Mouse (Mus musculus): Measurements from ENCODE around the gene Dlx1. TPM values are rescaled to one million over a fixed set of nuclear protein-coding genes. Genes with fewer than 3 reads are reported as not detected.

The Dlx1 gene
- total and polyA plus RNA-seq, 3 experiments = 0.11 to 0.27 (median 0.21) TPM

DNA sequence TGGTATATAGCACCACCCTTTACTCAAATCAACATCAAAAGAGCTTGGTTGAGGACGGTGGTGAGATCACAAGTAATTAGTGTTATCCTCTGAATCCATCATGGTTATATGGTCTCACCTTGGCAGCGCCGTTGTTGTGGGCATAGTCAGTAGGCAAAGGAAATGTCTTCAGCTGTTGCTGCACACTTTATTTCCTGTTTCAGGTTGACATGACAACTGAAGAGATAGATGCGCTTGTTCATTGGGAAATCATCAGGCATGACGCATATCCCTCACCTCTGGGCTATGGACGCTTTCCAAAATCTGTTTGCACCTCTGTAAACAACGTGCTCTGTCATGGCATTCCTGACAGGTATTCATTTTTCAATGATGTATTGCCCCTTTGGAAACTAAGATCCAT, 16.7 kb upstream of the Dlx1 start:
- Histone ChIP-seq H3K9ac (ENCODE audit: insufficient read depth, low read depth) (no peak overlapping the region), H3K9me3 (replicated peaks; ENCODE audit: low read length) (no peaks in the 10 kb centered on the region), H3K4me1 (ENCODE audit: control insufficient read depth in 1 of 2, insufficient read depth in 2 of 2) (no peaks in the 10 kb centered on the region), H3K79me2 (replicated peaks; ENCODE audit: control insufficient read depth, extremely low read depth, insufficient read depth, poor library complexity, severe bottlenecking) (no peaks in the 10 kb centered on the region), H3K4me3 (replicated peaks in 1 of 3; ENCODE audit: low read depth in 2 of 3, low read length in 2 of 3, poor library complexity in 1 of 3) (no peak overlapping the region), H3K27me3 (replicated peaks) (no peaks in the 10 kb centered on the region), H3K36me3 (replicated peaks in 1 of 2; ENCODE audit: control insufficient read depth in 1 of 2, insufficient read depth in 1 of 2, low read length in 1 of 2) (peaks cover 14 to 37% of the 10 kb centered on the region in 2 experiments), H3K4me2 (ENCODE audit: insufficient read depth, low read depth, poor library complexity, severe bottlenecking) (no peak overlapping the region), H3K27ac (ENCODE audit: insufficient read depth, low read depth) (no peak overlapping the region)
- in situ Hi-C loops (cut with MboI; ENCODE audit: low pct_ligation_motif_present, low pct_unique_long_range_greater_than_20kb, low sequenced_read_pairs) (no loop called here), dilution Hi-C loops (cut with MboI; ENCODE audit: extremely low pct_ligation_motif_present, extremely low pct_unique_long_range_greater_than_20kb, low sequenced_read_pairs) (no loop called here)
- no peak for DNase-seq (ENCODE audit: extremely low read depth)
- TF ChIP-seq MXI1 (IDR thresholded peaks at IDR 0.05; ENCODE audit: low read depth, low read length) (no peak), MYC (IDR thresholded peaks at IDR 0.05; ENCODE audit: low read depth, low read length) (no peak), ZNF384 (IDR thresholded peaks at IDR 0.05; ENCODE audit: low read depth, low read length) (no peak), NELFE (IDR thresholded peaks at IDR 0.05; ENCODE audit: low read depth, low read length) (no peak), MAZ (IDR thresholded peaks at IDR 0.05; ENCODE audit: low read depth, low read length) (no peak), EP300 (IDR thresholded peaks at IDR 0.05; ENCODE audit: low read length) (no peak)

DNA sequence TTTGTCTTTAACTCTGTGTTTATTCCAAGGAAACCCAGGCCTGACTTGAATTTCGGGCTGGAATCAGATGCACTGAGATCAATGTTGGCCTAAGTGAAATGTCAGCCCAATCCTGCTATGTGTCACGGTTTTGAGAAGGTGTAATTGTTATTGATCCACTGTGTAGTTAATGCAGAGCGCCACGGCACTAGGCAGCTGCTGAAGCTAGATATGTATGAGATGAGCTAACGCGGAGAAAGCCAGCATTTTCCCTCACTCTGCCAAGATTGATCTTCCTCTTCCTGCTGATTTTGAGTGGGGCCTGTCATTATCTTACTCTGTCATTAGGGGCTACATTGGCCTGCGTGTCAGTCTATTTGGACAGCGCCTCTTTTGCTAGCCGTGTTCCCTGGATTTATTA, 15.6 kb upstream of the Dlx1 start:
- no peak overlapping the region for H3K27ac ChIP-seq (ENCODE audit: insufficient read depth, low read depth)
- H3K79me2 ChIP-seq (replicated peaks; ENCODE audit: control insufficient read depth, extremely low read depth, insufficient read depth, poor library complexity, severe bottlenecking) = no peaks in the 10 kb centered on the region
- no peak overlapping the region for H3K9ac ChIP-seq (ENCODE audit: insufficient read depth, low read depth)
- DNase-seq (ENCODE audit: extremely low read depth) = no peak
- H3K4me2 ChIP-seq (ENCODE audit: insufficient read depth, low read depth, poor library complexity, severe bottlenecking) = no peak overlapping the region
- no peaks in the 10 kb centered on the region for H3K9me3 ChIP-seq (replicated peaks; ENCODE audit: low read length)
- TF ChIP-seq RAD21 (IDR thresholded peaks at IDR 0.05; ENCODE audit: low read depth, low read length) = no peak
- TF ChIP-seq IRF4 (IDR thresholded peaks at IDR 0.05; ENCODE audit: low read depth, low read length) = no peak
- TF ChIP-seq ZKSCAN1 (IDR thresholded peaks at IDR 0.05; ENCODE audit: borderline replicate concordance, low read depth, low read length) = no peak
- no peak for TF ChIP-seq CHD2 (IDR thresholded peaks at IDR 0.05; ENCODE audit: low read length)
- no peak for TF ChIP-seq CTCF (conservative IDR thresholded peaks at IDR 0.05 in 1 of 2, IDR thresholded peaks at IDR 0.05 in 1 of 2; ENCODE audit: low read depth in 2 of 2, low read length in 2 of 2)
- no peak for TF ChIP-seq JUN (IDR thresholded peaks at IDR 0.05; ENCODE audit: insufficient read depth, low read depth, low read length)
- TF ChIP-seq JUND (conservative IDR thresholded peaks at IDR 0.05; ENCODE audit: low read depth, low read length) = no peak
- TF ChIP-seq UBTF (IDR thresholded peaks at IDR 0.05; ENCODE audit: low read depth, low read length) = no peak
- no peak for TF ChIP-seq MXI1 (IDR thresholded peaks at IDR 0.05; ENCODE audit: low read depth, low read length)
- TF ChIP-seq ELF1 (IDR thresholded peaks at IDR 0.05; ENCODE audit: low read depth, low read length) = no peak
- TF ChIP-seq E2F4 (IDR thresholded peaks at IDR 0.05; ENCODE audit: insufficient replicate concordance, low read depth, low read length) = no peak
- no peak for TF ChIP-seq GABPA (IDR thresholded peaks at IDR 0.05; ENCODE audit: insufficient replicate concordance, low read depth, low read length)
- TF ChIP-seq ZNF384 (IDR thresholded peaks at IDR 0.05; ENCODE audit: low read depth, low read length) = no peak
- TF ChIP-seq USF2 (conservative IDR thresholded peaks at IDR 0.05; ENCODE audit: low read depth, low read length) = no peak
- no peak for TF ChIP-seq TBP (conservative IDR thresholded peaks at IDR 0.05; ENCODE audit: low read depth, low read length)
- no peak for TF ChIP-seq PAX5 (IDR thresholded peaks at IDR 0.05; ENCODE audit: low read length)
- H3K27me3 ChIP-seq (replicated peaks) = no peaks in the 10 kb centered on the region
- H3K36me3 ChIP-seq (replicated peaks in 1 of 2; ENCODE audit: control insufficient read depth in 1 of 2, insufficient read depth in 1 of 2, low read length in 1 of 2) = peaks cover 14 to 37% of the 10 kb centered on the region in 2 experiments
- no peak overlapping the region for H3K4me3 ChIP-seq (replicated peaks in 1 of 3; ENCODE audit: low read depth in 2 of 3, low read length in 2 of 3, poor library complexity in 1 of 3)
- in situ Hi-C loops (cut with MboI; ENCODE audit: low pct_ligation_motif_present, low pct_unique_long_range_greater_than_20kb, low sequenced_read_pairs) = no loop called here
- dilution Hi-C loops (cut with MboI; ENCODE audit: extremely low pct_ligation_motif_present, extremely low pct_unique_long_range_greater_than_20kb, low sequenced_read_pairs) = no loop called here
- H3K4me1 ChIP-seq (ENCODE audit: control insufficient read depth in 1 of 2, insufficient read depth in 2 of 2) = no peaks in the 10 kb centered on the region
